Mouse (Mus musculus) erythroblast, embryonic 14.5 days (primary cell): ENCODE results near the gene Eif2a.

ENCODE experiments used
- GATA1 ChIP-seq: IDR thresholded peaks from 2 replicates; pipeline ENCODE4 v1.6.1; 2012; ENCODE audit warnings: low read length, inconsistent platforms, mixed read lengths
- TAL1 ChIP-seq: IDR thresholded peaks from 3 replicates; pipeline ENCODE4 v1.6.1; 2012; ENCODE audit warnings: low read length, inconsistent platforms, mixed read lengths

GRCm38 (mm10) chr3:58556649-58557048, 31.0 kb downstream of the Eif2a start:
- no peak for TF ChIP-seq GATA1
- TF ChIP-seq TAL1, result no peak
